Mouse (Mus musculus): ENCODE data around the gene Olah. TPM values are rescaled to one million over a fixed set of nuclear protein-coding genes. Genes with fewer than 3 reads are reported as not detected.

The Olah gene
- polyA plus RNA-seq, 1 experiment from 2014 or later: 0.15 TPM

- no peak for ATAC-seq (ENCODE audit: low FRiP score, low read depth)
- Histone ChIP-seq H3K36me3 (no peaks in the 10 kb centered on the region), H3K4me1 (peaks cover 22% of the 10 kb centered on the region), H3K9ac (peak within 1 kb of the TSS; percentile 31; the same call in 1 of the 2 replicates), H3K27ac (no peak within 1 kb of the TSS), H3K9me3 (no peaks in the 10 kb centered on the region), H3K27me3 (peaks cover 17% of the 10 kb centered on the region), H3K4me2 (replicated peaks) (peak within 1 kb of the TSS; percentile 56), H3K4me3 (peak within 1 kb of the TSS; percentile 27)
- 6% methylated on average over 20 of the region's 20 CpGs for WGBS
These were observed 61.3 kb downstream of the Olah start, which contains the start of gene Acbd7 for GRCm38 (mm10) chr2:3335611-3336301. Gene Acbd7 (plus strand): TSS chr2:3336168.

GRCm38 (mm10) chr2:3333761-3334160 lies 63.2 kb downstream of the Olah start:
- 89% methylated on average over 12 of the region's 12 CpGs for WGBS
- H3K36me3 ChIP-seq: peaks cover 7% of the 10 kb centered on the region

GRCm38 (mm10) chr2:3332484-3333242 lies 64.3 kb downstream of the Olah start, which contains the start of gene Rpp38:
Gene Rpp38 (minus strand): TSS chr2:3332643.
- peak; percentile 98 for ATAC-seq (ENCODE audit: low FRiP score, low read depth)
- Histone ChIP-seq H3K4me3 (peak within 1 kb of the TSS; percentile 66), H3K36me3 (peaks cover 17% of the 10 kb centered on the region), H3K27ac (peak within 1 kb of the TSS; percentile 52), H3K27me3 (peaks cover 17% of the 10 kb centered on the region), H3K9ac (peak within 1 kb of the TSS; percentile 75), H3K4me2 (replicated peaks) (peak within 1 kb of the TSS; percentile 73), H3K9me3 (no peaks in the 10 kb centered on the region), H3K4me1 (peaks cover 23% of the 10 kb centered on the region)
- under 1% methylated on average over 45 of the region's 45 CpGs for WGBS

More at GRCm38 (mm10) chr2:3333761-3334160, 63.2 kb downstream of the Olah start:
- H3K4me3 ChIP-seq: no peak overlapping the region
- no peak overlapping the region for H3K4me2 ChIP-seq (replicated peaks)
- H3K9ac ChIP-seq: no peak overlapping the region
- peaks cover 17% of the 10 kb centered on the region for H3K27me3 ChIP-seq
- no peak for ATAC-seq (ENCODE audit: low FRiP score, low read depth)
- H3K27ac ChIP-seq: no peak overlapping the region
- H3K4me1 ChIP-seq: peaks cover 23% of the 10 kb centered on the region
- H3K9me3 ChIP-seq: no peaks in the 10 kb centered on the region

- 1% methylated on average over 21 of the region's 21 CpGs for WGBS
- peaks cover 17% of the 10 kb centered on the region for H3K36me3 ChIP-seq
- H3K4me1 ChIP-seq: peaks cover 23% of the 10 kb centered on the region
- H3K4me3 ChIP-seq: peak overlapping the region; percentile 66
- peak overlapping the region; percentile 52 for H3K27ac ChIP-seq
- peaks cover 17% of the 10 kb centered on the region for H3K27me3 ChIP-seq
- no peaks in the 10 kb centered on the region for H3K9me3 ChIP-seq
- peak overlapping the region; percentile 75 for H3K9ac ChIP-seq
- peak overlapping the region; percentile 73 for H3K4me2 ChIP-seq (replicated peaks)
- no peak for ATAC-seq (ENCODE audit: low FRiP score, low read depth)
These were observed 65.0 kb downstream of the Olah start for GRCm38 (mm10) chr2:3332056-3332455.

- WGBS: 74% methylated on average over 5 of the region's 5 CpGs
These were observed 65.8 kb downstream of the Olah start for GRCm38 (mm10) chr2:3331071-3331703.

GRCm38 (mm10) chr2:3327351-3327750 lies 69.7 kb downstream of the Olah start:
- no peak overlapping the region for H3K9ac ChIP-seq
- 35% methylated on average over 1 of the region's 1 CpGs for WGBS
- H3K4me2 ChIP-seq (replicated peaks): no peak overlapping the region
- no peak overlapping the region for H3K4me3 ChIP-seq
- H3K36me3 ChIP-seq: peaks cover 52% of the 10 kb centered on the region
- H3K27ac ChIP-seq: no peak overlapping the region
- no peaks in the 10 kb centered on the region for H3K27me3 ChIP-seq
- no peaks in the 10 kb centered on the region for H3K9me3 ChIP-seq
- ATAC-seq (ENCODE audit: low FRiP score, low read depth): no peak
- peaks cover 13% of the 10 kb centered on the region for H3K4me1 ChIP-seq

More at GRCm38 (mm10) chr2:3331071-3331703, 65.8 kb downstream of the Olah start:
- Histone ChIP-seq H3K9me3 (no peaks in the 10 kb centered on the region), H3K36me3 (peaks cover 22% of the 10 kb centered on the region), H3K4me1 (peaks cover 22% of the 10 kb centered on the region), H3K27ac (no peak overlapping the region), H3K27me3 (peaks cover 9% of the 10 kb centered on the region), H3K4me2 (replicated peaks) (peak overlapping the region; percentile 73), H3K9ac (peak overlapping the region; percentile 75), H3K4me3 (peak overlapping the region; percentile 66)
- ATAC-seq (ENCODE audit: low FRiP score, low read depth): no peak

GRCm38 (mm10) chr2:3326547-3326946 lies 70.5 kb downstream of the Olah start:
- Histone ChIP-seq H3K4me1 (peaks cover 9% of the 10 kb centered on the region), H3K9me3 (no peaks in the 10 kb centered on the region), H3K4me3 (no peak overlapping the region), H3K4me2 (replicated peaks) (no peak overlapping the region), H3K27ac (no peak overlapping the region), H3K27me3 (no peaks in the 10 kb centered on the region), H3K36me3 (peaks cover 53% of the 10 kb centered on the region), H3K9ac (no peak overlapping the region)
- ATAC-seq (ENCODE audit: low FRiP score, low read depth): no peak
- 90% methylated on average over 1 of the region's 1 CpGs for WGBS

GRCm38 (mm10) chr2:3324381-3325130 lies 72.5 kb downstream of the Olah start:
- no peak overlapping the region for H3K4me3 ChIP-seq
- no peaks in the 10 kb centered on the region for H3K27me3 ChIP-seq
- no peak overlapping the region for H3K27ac ChIP-seq
- H3K4me2 ChIP-seq (replicated peaks): no peak overlapping the region
- ATAC-seq (ENCODE audit: low FRiP score, low read depth): no peak
- H3K9me3 ChIP-seq: no peaks in the 10 kb centered on the region
- peaks cover 53% of the 10 kb centered on the region for H3K36me3 ChIP-seq
- H3K9ac ChIP-seq: no peak overlapping the region
- WGBS: 90% methylated on average over 7 of the region's 7 CpGs
- H3K4me1 ChIP-seq: no peaks in the 10 kb centered on the region

GRCm38 (mm10) chr2:3323132-3323531 lies 73.9 kb downstream of the Olah start:
- H3K9me3 ChIP-seq: no peaks in the 10 kb centered on the region
- 84% methylated on average over 2 of the region's 2 CpGs for WGBS
- H3K36me3 ChIP-seq: peaks cover 49% of the 10 kb centered on the region
- no peak overlapping the region for H3K27ac ChIP-seq
- no peaks in the 10 kb centered on the region for H3K4me1 ChIP-seq
- no peaks in the 10 kb centered on the region for H3K27me3 ChIP-seq
- no peak for ATAC-seq (ENCODE audit: low FRiP score, low read depth)
- no peak overlapping the region for H3K4me3 ChIP-seq
- no peak overlapping the region for H3K4me2 ChIP-seq (replicated peaks)
- H3K9ac ChIP-seq: no peak overlapping the region

GRCm38 (mm10) chr2:3305426-3306025 lies 91.5 kb downstream of the Olah start:
- Histone ChIP-seq H3K27me3 (no peaks in the 10 kb centered on the region), H3K4me1 (no peaks in the 10 kb centered on the region), H3K9ac (no peak overlapping the region), H3K36me3 (peaks cover 17% of the 10 kb centered on the region), H3K27ac (no peak overlapping the region), H3K4me2 (replicated peaks) (no peak overlapping the region), H3K9me3 (no peaks in the 10 kb centered on the region), H3K4me3 (no peak overlapping the region)
- ATAC-seq (ENCODE audit: low FRiP score, low read depth): no peak
- WGBS: 73% methylated on average over 3 of the region's 3 CpGs

- ATAC-seq (ENCODE audit: low FRiP score, low read depth): no peak
- Histone ChIP-seq H3K9ac (no peak overlapping the region), H3K27me3 (no peaks in the 10 kb centered on the region), H3K4me3 (no peak overlapping the region), H3K36me3 (no peaks in the 10 kb centered on the region), H3K27ac (no peak overlapping the region), H3K4me2 (replicated peaks) (no peak overlapping the region), H3K9me3 (no peaks in the 10 kb centered on the region), H3K4me1 (no peaks in the 10 kb centered on the region)
- WGBS: 91% methylated on average over 7 of the region's 7 CpGs
These were observed 101.2 kb downstream of the Olah start for GRCm38 (mm10) chr2:3295826-3296225.

Measured in limb, embryonic 13.5 days (tissue).